Mouse (Mus musculus): Measurements from ENCODE around the gene Zfp87.

DNA sequence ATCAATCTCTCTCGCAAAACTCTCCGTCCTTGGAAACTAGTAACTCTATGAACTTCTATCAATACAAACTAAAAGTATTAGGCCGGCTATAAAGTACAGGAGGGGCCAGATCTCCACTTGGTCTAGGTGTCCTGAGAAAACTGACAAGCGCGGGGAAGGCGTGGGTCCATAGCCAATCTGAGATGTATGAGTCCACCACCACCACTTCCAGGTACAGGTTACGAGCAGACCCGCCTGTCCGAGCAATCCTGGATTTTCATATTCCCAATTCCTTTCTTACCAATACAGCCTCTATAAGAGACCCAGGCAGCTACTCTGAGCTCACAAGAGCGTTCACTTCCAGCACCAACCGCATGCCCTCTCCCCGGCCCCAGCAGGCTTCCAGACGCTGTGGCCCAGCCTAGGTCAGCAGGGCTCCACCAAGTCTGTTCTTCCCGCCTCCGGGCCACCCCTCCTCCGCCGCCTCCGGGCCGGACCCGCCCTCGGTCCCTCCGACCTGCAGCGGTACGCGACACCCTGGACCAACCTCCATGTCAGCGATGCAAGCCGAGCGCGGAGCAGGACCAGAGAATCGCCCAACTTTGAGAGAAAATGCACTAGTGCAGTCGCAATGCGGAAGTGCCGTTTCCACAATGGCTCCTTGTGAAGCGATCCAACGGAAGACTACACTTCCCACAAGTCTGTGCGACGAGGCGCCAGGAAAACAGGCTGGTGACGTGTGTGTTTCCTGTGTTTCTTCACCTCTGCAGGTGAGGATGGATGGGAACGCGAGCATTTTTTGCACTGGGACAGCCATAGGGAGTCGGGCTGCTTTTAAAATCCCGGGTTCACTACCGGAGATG is 26.7 kb upstream of the Zfp87 start:
- TF ChIP-seq CTCF (IDR thresholded peaks at IDR 0.05; ENCODE audit: control insufficient read depth, insufficient read depth, low read length) (peak; percentile 3; the same call in 1 of the 2 replicates), POLR2A (IDR thresholded peaks at IDR 0.05; ENCODE audit: borderline replicate concordance, control insufficient read depth, low read depth, low read length) (peak; percentile 59; the same call in 1 of the 2 replicates)
